Mouse (Mus musculus): ENCODE data around the gene H6pd. TPM values are rescaled to one million over a fixed set of nuclear protein-coding genes. Genes with fewer than 3 reads are reported as not detected.
A peak's percentile ranks its signal among the peaks of the same experiment; 100 is the strongest.

Gene H6pd
- polyA plus RNA-seq, 1 experiment from 2014 or later: 5.4 TPM

GRCm38 (mm10) chr4:150014378-150015091, 5.7 kb upstream of the H6pd start:
- H3K9me3 ChIP-seq (replicated peaks): no peaks in the 10 kb centered on the region
- WGBS: 90% methylated on average over 4 of the region's 4 CpGs
- no peak for ATAC-seq (ENCODE audit: low FRiP score)
- peaks cover 3% of the 10 kb centered on the region; the same call in 1 of the 2 replicates for H3K27me3 ChIP-seq
- no peak overlapping the region for H3K9ac ChIP-seq
- H3K4me3 ChIP-seq: no peak overlapping the region
- H3K4me1 ChIP-seq: no peaks in the 10 kb centered on the region
- H3K4me2 ChIP-seq (replicated peaks): no peak overlapping the region
- no peaks in the 10 kb centered on the region for H3K36me3 ChIP-seq
- H3K27ac ChIP-seq: no peak overlapping the region

DNA sequence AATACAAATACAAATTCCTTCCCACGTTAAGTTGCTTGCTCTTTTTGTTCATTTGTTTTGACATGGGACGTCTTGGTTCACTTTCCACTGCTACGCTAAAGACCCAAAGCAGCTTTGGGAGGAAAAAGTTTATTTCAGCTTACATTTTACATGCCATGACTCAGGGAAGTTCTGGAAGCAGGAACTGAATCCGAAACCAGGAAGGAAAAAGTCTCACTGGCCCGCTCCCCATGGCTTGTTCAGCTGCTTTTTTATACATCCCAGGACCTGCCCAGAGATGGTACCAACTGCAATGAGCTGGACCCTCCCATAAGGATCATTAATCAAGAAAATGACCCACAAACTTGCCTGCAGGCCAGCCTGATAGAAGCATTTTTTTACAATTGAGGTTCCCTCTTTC, 5.0 kb upstream of the H6pd start:
- no peaks in the 10 kb centered on the region for H3K36me3 ChIP-seq
- WGBS: 89% methylated on average over 5 of the region's 5 CpGs
- no peaks in the 10 kb centered on the region for H3K9me3 ChIP-seq (replicated peaks)
- no peak for ATAC-seq (ENCODE audit: low FRiP score)
- H3K9ac ChIP-seq: no peak overlapping the region
- H3K4me3 ChIP-seq: no peak overlapping the region
- peaks cover 3% of the 10 kb centered on the region; the same call in 1 of the 2 replicates for H3K27me3 ChIP-seq
- no peak overlapping the region for H3K4me2 ChIP-seq (replicated peaks)
- no peak overlapping the region for H3K27ac ChIP-seq
- H3K4me1 ChIP-seq: 0 out of 2 replicates have a peak, but pooled peaks cover 3% of the 10 kb centered on the region

DNA sequence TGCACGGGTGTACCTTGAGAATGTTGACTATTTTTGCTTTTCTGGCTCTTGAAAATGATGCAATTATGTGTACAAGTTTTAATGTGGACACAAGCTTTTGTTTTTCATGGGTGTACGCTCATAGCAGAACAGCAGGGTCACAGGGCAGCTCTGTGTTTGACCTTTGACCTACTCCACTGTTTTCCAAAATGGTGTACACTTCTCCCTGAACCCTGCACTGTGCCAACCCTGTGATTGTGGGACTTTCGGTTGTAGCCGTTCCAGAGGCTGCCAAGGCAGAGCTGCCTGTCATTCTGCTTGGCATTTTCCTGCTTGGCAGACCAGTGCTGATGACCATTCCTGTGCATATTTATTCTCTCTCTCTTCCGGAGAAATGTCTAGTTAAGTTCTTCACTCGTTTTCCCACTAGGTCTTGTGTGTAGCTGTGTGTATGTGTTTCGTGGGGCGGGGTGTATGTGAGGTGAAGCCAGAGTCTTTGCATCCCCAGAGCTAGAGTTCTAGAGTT, 4.4 kb upstream of the H6pd start:
- Histone ChIP-seq H3K9me3 (replicated peaks) (no peaks in the 10 kb centered on the region), H3K36me3 (no peaks in the 10 kb centered on the region), H3K9ac (no peak overlapping the region), H3K27ac (no peak overlapping the region), H3K4me3 (no peak overlapping the region), H3K27me3 (peaks cover 3% of the 10 kb centered on the region; the same call in 1 of the 2 replicates), H3K4me2 (replicated peaks) (no peak overlapping the region), H3K4me1 (0 out of 2 replicates have a peak, but pooled peaks cover 3% of the 10 kb centered on the region)
- no peak for ATAC-seq (ENCODE audit: low FRiP score)
- 87% methylated on average over 8 of the region's 8 CpGs for WGBS

DNA sequence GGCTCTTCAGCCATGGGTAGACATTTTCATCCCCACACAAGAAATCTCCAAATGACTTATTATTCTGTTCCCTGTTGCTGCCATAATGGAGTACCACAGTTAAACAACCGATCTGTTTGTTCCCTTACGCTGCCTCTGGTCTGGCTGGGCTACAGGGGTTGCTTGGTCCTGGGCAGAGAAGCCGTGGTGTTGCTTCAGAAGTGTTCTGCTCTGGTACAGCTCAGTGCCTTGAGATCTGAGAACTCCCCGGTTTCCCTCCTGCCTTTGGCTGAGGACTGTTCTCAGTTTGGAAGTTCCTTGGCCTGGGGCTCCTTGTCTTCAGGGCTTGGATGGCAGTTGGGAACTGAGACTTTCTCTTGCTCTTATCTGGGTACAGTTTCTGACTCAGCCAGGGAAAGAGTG, 3.5 kb upstream of the H6pd start:
- WGBS: 84% methylated on average over 4 of the region's 4 CpGs

DNA sequence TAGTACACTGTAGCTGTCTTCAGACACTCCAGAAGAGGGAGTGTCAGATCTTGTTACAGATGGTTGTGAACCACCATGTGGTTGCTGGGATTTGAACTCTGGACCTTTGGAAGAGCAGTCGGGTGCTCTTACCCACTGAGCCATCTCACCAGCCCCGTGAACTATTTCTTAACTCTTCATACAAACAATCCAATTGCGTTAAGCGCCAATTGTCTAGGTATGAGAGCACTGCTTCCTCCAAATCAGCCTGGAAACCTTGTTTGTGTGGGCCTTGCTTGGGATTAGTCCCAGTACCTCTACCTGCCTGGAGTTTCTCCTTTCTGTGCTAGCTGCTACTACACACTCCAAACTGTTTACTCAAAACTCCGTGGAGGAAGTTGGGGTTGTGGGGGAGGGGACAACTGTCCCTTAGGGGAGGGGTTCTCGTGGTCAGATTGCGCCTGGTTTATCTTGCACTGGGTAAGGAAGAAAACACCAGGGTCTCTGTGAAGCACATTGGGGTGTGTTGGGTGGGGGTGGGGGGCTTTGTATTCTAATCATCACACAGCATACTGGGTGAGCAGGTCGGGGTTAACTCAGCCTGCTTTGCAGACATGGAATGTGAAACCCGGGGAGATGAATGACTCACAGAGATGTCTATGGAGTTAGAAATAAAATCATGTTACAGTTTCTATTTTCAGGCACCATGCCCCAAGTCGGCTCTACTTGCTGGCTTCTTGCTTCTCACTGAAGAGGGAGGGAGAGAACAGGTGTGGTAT, 2.9 kb upstream of the H6pd start:
- ATAC-seq (ENCODE audit: low FRiP score): no peak
- Histone ChIP-seq H3K36me3 (no peaks in the 10 kb centered on the region), H3K4me2 (replicated peaks) (no peak overlapping the region), H3K4me1 (peaks cover 3% of the 10 kb centered on the region; the same call in 1 of the 2 replicates), H3K9me3 (replicated peaks) (no peaks in the 10 kb centered on the region), H3K4me3 (no peak overlapping the region), H3K9ac (no peak overlapping the region), H3K27me3 (peaks cover 2% of the 10 kb centered on the region; the same call in 1 of the 2 replicates), H3K27ac (no peak overlapping the region)
- WGBS: 59% methylated on average over 10 of the region's 10 CpGs

More for the DNA sequence above, 3.5 kb upstream of the H6pd start:
- H3K4me1 ChIP-seq: peaks cover 3% of the 10 kb centered on the region; the same call in 1 of the 2 replicates
- ATAC-seq (ENCODE audit: low FRiP score): no peak
- H3K9me3 ChIP-seq (replicated peaks): no peaks in the 10 kb centered on the region
- H3K27me3 ChIP-seq: peaks cover 3% of the 10 kb centered on the region; the same call in 1 of the 2 replicates
- no peak overlapping the region for H3K9ac ChIP-seq
- no peaks in the 10 kb centered on the region for H3K36me3 ChIP-seq
- H3K4me3 ChIP-seq: no peak overlapping the region
- no peak overlapping the region for H3K4me2 ChIP-seq (replicated peaks)
- H3K27ac ChIP-seq: no peak overlapping the region

GRCm38 (mm10) chr4:150010054-150010730, 1.4 kb upstream of the H6pd start:
- Histone ChIP-seq H3K9me3 (replicated peaks) (no peaks in the 10 kb centered on the region), H3K9ac (no peak overlapping the region), H3K4me2 (replicated peaks) (no peak overlapping the region), H3K4me3 (no peak overlapping the region), H3K4me1 (peaks cover 8% of the 10 kb centered on the region; the same call in 1 of the 2 replicates), H3K36me3 (no peaks in the 10 kb centered on the region), H3K27me3 (no peaks in the 10 kb centered on the region), H3K27ac (no peak overlapping the region)
- no peak for ATAC-seq (ENCODE audit: low FRiP score)
- 85% methylated on average over 6 of the region's 6 CpGs for WGBS

DNA sequence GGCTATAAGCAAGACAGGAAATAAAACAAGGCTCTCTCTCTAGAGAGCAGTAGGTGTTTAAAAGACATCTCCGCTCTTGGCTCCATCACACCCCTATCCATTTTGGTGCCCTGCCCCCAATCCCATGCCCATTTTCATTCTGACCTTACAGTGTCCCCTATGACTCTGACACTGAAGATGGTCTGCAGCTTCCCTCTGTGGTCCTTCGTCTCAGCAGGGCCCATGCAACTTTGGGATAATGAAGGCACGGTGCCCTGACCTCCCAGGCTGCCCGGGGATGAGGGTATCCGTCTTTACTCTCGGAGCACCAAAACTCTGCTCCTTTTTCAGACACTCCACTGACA, 736 bp upstream of the H6pd start:
- H3K9ac ChIP-seq: no peak overlapping the region
- no peaks in the 10 kb centered on the region for H3K27me3 ChIP-seq
- no peak overlapping the region for H3K4me3 ChIP-seq
- H3K27ac ChIP-seq: no peak overlapping the region
- no peak overlapping the region; the same call in 1 of the 2 replicates for H3K4me2 ChIP-seq (replicated peaks)
- no peaks in the 10 kb centered on the region for H3K36me3 ChIP-seq
- peak; percentile 2; the same call in 1 of the 2 replicates for ATAC-seq (ENCODE audit: low FRiP score)
- peaks cover 8% of the 10 kb centered on the region; the same call in 1 of the 2 replicates for H3K4me1 ChIP-seq
- WGBS: 81% methylated on average over 6 of the region's 6 CpGs
- H3K9me3 ChIP-seq (replicated peaks): no peaks in the 10 kb centered on the region

GRCm38 (mm10) chr4:150008325-150008852, 434 bp downstream of the H6pd start:
- Histone ChIP-seq H3K9me3 (replicated peaks) (no peaks in the 10 kb centered on the region), H3K36me3 (no peaks in the 10 kb centered on the region), H3K27me3 (no peaks in the 10 kb centered on the region), H3K27ac (peak overlapping the region; percentile 92), H3K4me1 (peaks cover 8% of the 10 kb centered on the region; the same call in 1 of the 2 replicates), H3K4me2 (replicated peaks) (peak overlapping the region; percentile 76), H3K9ac (peak overlapping the region; percentile 87), H3K4me3 (peak overlapping the region; percentile 73)
- WGBS: under 1% methylated on average over 42 of the region's 42 CpGs
- ATAC-seq (ENCODE audit: low FRiP score): peak; percentile 88

- Histone ChIP-seq H3K27me3 (no peaks in the 10 kb centered on the region), H3K4me1 (peaks cover 8% of the 10 kb centered on the region; the same call in 1 of the 2 replicates), H3K27ac (no peak overlapping the region), H3K4me2 (replicated peaks) (no peak overlapping the region), H3K36me3 (no peaks in the 10 kb centered on the region), H3K4me3 (no peak overlapping the region), H3K9ac (no peak overlapping the region), H3K9me3 (replicated peaks) (no peaks in the 10 kb centered on the region)
- no peak for ATAC-seq (ENCODE audit: low FRiP score)
- WGBS: 92% methylated on average over 3 of the region's 3 CpGs
Observed at GRCm38 (mm10) chr4:150007444-150007843, 1.4 kb downstream of the H6pd start.

GRCm38 (mm10) chr4:150006991-150007390, 1.8 kb downstream of the H6pd start:
- no peaks in the 10 kb centered on the region for H3K27me3 ChIP-seq
- H3K4me2 ChIP-seq (replicated peaks): no peak overlapping the region
- peaks cover 12% of the 10 kb centered on the region; the same call in 1 of the 2 replicates for H3K4me1 ChIP-seq
- H3K27ac ChIP-seq: no peak overlapping the region
- H3K4me3 ChIP-seq: no peak overlapping the region
- WGBS: 81% methylated on average over 8 of the region's 8 CpGs
- H3K9ac ChIP-seq: no peak overlapping the region
- no peaks in the 10 kb centered on the region for H3K9me3 ChIP-seq (replicated peaks)
- no peak for ATAC-seq (ENCODE audit: low FRiP score)
- H3K36me3 ChIP-seq: no peaks in the 10 kb centered on the region

GRCm38 (mm10) chr4:150006122-150006854, 2.5 kb downstream of the H6pd start:
- Histone ChIP-seq H3K9ac (no peak overlapping the region), H3K27me3 (no peaks in the 10 kb centered on the region), H3K36me3 (no peaks in the 10 kb centered on the region), H3K4me2 (replicated peaks) (no peak overlapping the region), H3K4me1 (peaks cover 12% of the 10 kb centered on the region; the same call in 1 of the 2 replicates), H3K9me3 (replicated peaks) (no peaks in the 10 kb centered on the region), H3K27ac (no peak overlapping the region), H3K4me3 (no peak overlapping the region)
- ATAC-seq (ENCODE audit: low FRiP score): no peak
- WGBS: 82% methylated on average over 21 of the region's 21 CpGs
